Mouse (Mus musculus) gastrocnemius, adult 2 months (tissue): Measurements from ENCODE around the gene Cluap1. TPM values are rescaled to one million over a fixed set of nuclear protein-coding genes. Genes with fewer than 3 reads are reported as not detected.
"Not testable (repeated sequence)": the region's sequence is repeated elsewhere in the genome, so short reads cannot be mapped to it uniquely, and the experiment has no call there.

Source experiments
- DNase-seq: peaks from one replicate; pipeline ENCODE4 v3.0.0; 2022
- H3K27ac ChIP-seq: fragments of 200-600 bp; 2 replicates; pipeline ENCODE4 v1.8.1; 2022; ENCODE audit warnings: mild to moderate bottlenecking
- H3K4me3 ChIP-seq: fragments of 200-600 bp; 2 replicates; pipeline ENCODE4 v1.8.1; 2022; ENCODE audit warnings: mild to moderate bottlenecking, moderate library complexity
- CTCF ChIP-seq: fragments of 200-600 bp; IDR thresholded peaks from 2 replicates; pipeline ENCODE4 v1.8.1; 2022; ENCODE audit warnings: antibody characterized with exemption, mild to moderate bottlenecking, moderate library complexity
- intact Hi-C: fragments of 180-260 bp; cut with DNase I; formaldehyde crosslinking; loops from one replicate; pipeline ENCODE4 v1.15.1; 2025
- microRNA-seq: library from miRNA; unstranded; fragments of <30 nt; microRNA quantifications from one replicate; pipeline ENCODE4 v1.2.0, GENCODE M21; 2021
- total RNA-seq, 2 experiments: library from RNA; stranded (reverse); gene quantifications; 2 replicates each; pipeline ENCODE4 v1.2.3; 2021

Gene Cluap1
- total RNA-seq, 2 experiments from 2014 or later: 8.0 to 9.1 TPM

DNA sequence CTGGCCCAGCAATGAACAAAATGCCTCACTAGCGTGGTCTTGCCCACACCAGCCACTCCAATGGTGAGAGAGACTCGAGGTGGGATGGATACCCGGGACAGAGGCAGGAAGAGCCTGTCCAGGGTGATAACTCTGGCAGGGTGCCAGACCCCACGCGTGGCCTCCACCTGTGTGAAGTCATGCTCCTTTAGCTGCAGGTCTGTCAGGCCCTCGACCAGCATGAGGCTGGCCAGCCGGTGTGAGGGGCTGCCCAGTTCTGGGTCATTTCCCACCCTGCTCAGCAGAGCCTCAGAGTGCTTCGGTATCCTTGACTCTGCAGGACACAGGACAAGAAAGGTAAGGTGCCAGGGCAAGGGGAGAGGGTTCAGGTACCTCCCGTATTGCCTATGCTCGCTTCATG, 56.4 kb downstream of the Cluap1 start:
- TF ChIP-seq CTCF: no peak
- intact Hi-C loops: no loop called here
- DNase-seq: no peak
- Histone ChIP-seq H3K27ac (no peak overlapping the region), H3K4me3 (no peak overlapping the region)

DNA sequence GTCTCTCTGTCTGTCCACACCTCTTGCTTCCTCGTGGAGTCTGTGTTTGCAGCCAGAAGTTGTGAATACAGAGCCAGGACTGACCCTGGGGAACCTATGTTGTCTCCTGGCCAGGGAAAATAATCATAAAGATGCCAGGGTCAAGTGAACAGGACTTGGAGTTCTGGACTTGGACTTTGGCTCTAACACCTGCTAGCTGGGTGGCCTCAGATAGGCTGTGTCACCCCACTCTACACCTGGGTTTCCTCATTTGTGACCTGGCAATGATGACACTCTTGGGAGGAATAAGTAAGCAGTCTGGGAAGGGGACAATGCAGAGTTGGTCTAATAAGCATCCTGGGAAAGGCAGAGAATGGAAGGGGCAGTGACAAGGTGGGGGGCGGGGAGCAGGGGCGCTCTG, 56.9 kb downstream of the Cluap1 start:
- DNase-seq: no peak
- TF ChIP-seq CTCF: no peak
- Histone ChIP-seq H3K4me3 (no peak overlapping the region), H3K27ac (no peak overlapping the region)
- intact Hi-C loops: no loop called here

DNA sequence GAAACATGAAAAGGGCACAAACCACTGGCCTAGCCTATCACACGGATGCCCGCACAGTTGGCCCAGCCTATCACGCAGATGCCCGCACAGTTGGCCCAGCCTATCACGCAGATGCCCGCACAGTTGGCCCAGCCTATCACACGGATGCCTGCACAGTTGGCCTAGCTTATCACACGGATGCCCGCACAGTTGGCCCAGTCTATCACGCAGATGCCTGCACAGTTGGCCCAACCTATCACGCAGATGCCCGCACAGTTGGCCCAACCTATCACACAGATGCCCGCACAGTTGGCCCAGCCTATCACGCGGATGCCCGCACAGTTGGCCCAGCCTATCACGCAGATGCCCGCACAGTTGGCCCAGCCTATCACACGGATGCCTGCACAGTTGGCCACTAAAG, 65.9 kb downstream of the Cluap1 start:
- H3K4me3 ChIP-seq, DNase-seq, intact Hi-C loops, H3K27ac ChIP-seq: not testable (repeated sequence)

DNA sequence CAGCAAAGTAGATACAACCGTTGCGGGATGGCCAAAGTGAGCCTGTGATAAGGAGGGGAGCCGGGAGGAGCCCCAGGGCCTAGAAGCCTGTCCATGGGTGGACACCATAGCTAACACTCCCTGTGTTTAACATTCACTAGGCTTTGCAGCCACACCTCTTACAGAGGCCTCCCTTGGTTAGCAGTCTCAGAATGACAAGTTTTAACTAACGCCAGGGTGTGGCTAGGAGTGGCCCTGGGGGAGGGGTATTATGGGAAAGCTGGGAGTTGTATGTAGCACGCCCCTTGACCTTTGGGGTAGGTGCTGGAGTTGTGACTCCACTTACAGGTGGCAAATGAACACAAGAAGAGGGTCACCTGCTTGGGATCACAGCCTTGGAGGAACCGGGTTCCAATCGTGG, 67.1 kb downstream of the Cluap1 start:
- no peak for DNase-seq
- intact Hi-C loops: no loop called here
- Histone ChIP-seq H3K4me3 (no peak overlapping the region), H3K27ac (no peak overlapping the region)
- TF ChIP-seq CTCF: no peak

DNA sequence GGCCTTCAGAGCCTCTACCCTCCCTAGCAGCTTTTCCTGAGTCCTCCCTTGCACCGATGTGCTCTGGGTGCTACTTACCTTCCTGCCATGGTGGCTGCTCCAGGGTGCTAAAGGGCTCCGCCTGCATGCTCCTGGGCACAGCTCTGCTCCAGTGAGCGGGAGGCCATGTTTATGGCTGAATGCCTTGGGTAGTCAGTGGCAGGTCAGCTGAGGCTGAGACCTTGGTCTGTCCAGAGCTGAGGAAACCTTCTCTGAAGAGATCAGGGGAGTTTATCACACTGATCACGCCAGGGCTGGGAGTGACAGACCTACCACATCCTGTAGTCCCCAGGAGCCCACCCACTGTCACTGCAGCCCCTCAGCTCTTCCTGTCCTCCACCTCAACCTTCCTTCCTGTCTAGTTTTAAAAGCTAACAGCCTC, 67.7 kb downstream of the Cluap1 start, which contains the start of gene Nlrc3:
Nlrc3 (minus strand) TSS at position 382 of the 421 bp plus-strand sequence.
- no peak within 1 kb of the TSS for H3K4me3 ChIP-seq
- H3K27ac ChIP-seq: no peak within 1 kb of the TSS
- TF ChIP-seq CTCF: no peak
- intact Hi-C loops: no loop called here
- no peak for DNase-seq

DNA sequence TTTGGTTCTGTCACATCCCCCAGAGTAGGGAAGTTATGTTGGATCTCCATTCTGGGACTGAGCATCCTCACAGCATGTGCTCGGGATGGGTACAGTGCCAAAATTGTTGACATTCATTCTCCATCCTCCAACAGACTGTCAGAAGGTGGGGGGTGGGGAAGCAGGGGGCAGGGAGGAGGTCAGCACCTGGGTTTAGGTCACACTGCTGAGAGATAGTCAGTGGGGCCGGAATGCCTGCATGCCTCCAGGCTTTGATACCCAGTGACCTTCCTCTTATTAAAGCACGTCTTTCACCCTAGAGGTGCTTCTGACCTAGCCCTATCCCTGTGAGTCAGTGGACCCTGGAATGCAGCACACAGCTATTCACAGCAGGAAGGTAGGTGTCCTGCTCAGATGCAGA, 68.1 kb downstream of the Cluap1 start:
- no peak overlapping the region for H3K27ac ChIP-seq
- DNase-seq: no peak
- no peak overlapping the region for H3K4me3 ChIP-seq
- intact Hi-C loops: no loop called here
- TF ChIP-seq CTCF: no peak

DNA sequence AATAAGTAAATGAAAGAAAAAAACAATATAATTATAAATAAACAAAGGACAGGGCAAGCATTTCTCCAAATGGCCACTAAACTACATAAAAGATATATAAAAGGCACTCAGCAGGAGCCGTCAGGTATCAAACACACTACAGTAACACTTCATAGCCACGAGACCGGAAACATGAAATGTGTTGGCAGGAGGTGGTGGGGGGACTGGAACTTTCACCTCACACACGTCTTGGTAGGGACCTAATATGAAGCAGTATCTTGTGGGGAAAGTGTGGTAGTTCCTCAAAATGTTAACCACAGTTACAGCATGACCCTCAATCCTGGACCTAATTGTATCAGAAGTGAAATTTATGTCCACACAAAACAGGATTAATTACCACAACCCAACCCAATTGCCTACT, 73.6 kb downstream of the Cluap1 start:
- intact Hi-C loops: no loop called here
- TF ChIP-seq CTCF: no peak
- Histone ChIP-seq H3K27ac (no peak overlapping the region), H3K4me3 (no peak overlapping the region)
- DNase-seq: no peak

DNA sequence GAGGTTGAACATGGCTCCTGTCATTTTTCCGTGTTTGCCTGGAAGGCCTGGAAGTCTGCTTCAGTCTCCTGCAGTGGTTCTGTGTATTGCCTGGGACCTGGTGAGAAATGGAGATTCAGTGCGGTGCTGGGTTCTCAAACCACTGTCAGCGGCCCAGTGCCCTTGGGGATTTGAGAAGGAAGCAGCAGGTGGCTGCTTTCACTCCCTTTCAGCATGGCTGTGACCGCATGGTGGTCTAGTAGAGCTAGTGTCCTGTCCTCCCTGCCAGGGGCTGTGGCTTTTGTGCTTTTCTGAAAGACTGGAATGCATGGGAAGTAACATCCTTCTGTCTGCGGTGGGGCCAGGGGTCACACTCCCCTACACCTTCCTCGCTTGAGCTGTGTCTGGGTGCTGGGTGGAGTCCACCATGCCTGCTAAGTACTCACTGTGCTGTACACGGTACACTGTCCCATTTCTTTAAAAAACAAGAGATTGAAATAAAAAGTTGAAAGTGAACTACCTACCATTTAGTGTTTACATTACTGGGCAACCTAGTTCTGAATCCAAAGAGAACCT, 74.6 kb downstream of the Cluap1 start:
- intact Hi-C loops: no loop called here
- TF ChIP-seq CTCF: no peak
- no peak overlapping the region for H3K27ac ChIP-seq
- no peak overlapping the region for H3K4me3 ChIP-seq
- DNase-seq: no peak

DNA sequence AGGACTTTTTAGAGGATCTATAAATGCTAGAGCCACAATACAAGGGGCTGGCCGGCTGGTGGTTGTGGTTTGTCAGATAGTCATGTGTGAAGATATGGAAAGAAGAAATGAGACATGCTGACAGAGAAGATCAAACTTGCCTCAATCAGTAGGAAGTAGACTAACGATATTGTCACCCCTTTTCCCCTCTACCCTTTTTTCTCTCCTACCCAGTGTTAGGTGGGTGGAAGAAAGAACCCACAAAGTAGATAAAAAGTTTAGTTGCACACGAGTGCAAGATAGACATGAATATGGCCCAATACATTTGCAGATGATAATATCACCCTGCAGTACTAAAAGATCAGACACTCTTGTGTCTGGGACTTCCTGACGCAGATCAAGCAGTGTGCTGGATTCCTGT, 79.8 kb downstream of the Cluap1 start:
- TF ChIP-seq CTCF: no peak
- intact Hi-C loops: no loop called here
- H3K27ac ChIP-seq: no peak overlapping the region
- no peak overlapping the region for H3K4me3 ChIP-seq
- no peak for DNase-seq

Small RNAs within 50 kb of the gene (microRNA-seq; reads per million reads assigned to microRNA genes)
- not detected for gene Gm23493

Other genes with a start within 250 kb of the Cluap1 start
- gene Mefv, start 190.7 kb upstream of the Cluap1 start, total RNA-seq: not detected
- gene Zfp263, start 164.7 kb upstream of the Cluap1 start, total RNA-seq: 1 to 10 TPM; 7.2 to 7.3 TPM
- not detected for gene Olfr15, start 77.9 kb upstream of the Cluap1 start, total RNA-seq
- 1 to 10 TPM; 1.5 to 1.7 TPM for gene Zfp174, start 61.5 kb upstream of the Cluap1 start, total RNA-seq
- gene Naa60, start 36.4 kb upstream of the Cluap1 start, total RNA-seq: 10 to 100 TPM; 29.7 to 45.7 TPM
- 1 to 10 TPM; 6.3 to 6.6 TPM for gene Zfp597, start 24.2 kb upstream of the Cluap1 start, total RNA-seq
- under 1 TPM in 1 of 2 experiments, not detected in 1; 0.31 TPM for gene Gm20695, start 24.2 kb upstream of the Cluap1 start, total RNA-seq
- 1 to 10 TPM; 1.9 to 2.0 TPM for gene 1700037C18Rik, start 112 bp upstream of the Cluap1 start, total RNA-seq
- gene Nlrc3, start 67.8 kb downstream of the Cluap1 start, total RNA-seq: 1 to 10 TPM; 1.6 to 4.4 TPM
- gene Slx4, start 95.0 kb downstream of the Cluap1 start, total RNA-seq: 1 to 10 TPM; 8.1 to 10.0 TPM
- gene Dnase1, start 128.1 kb downstream of the Cluap1 start, total RNA-seq: under 1 TPM in 1 of 2 experiments, not detected in 1; 0.82 TPM
- gene Trap1, start 169.0 kb downstream of the Cluap1 start, total RNA-seq: 100 to 1,000 TPM; 118 to 132 TPM